ENCODE assay signal across 8 mouse cellular contexts in genomic region chrX:105104175-105104574, GRCm38 (mm10). TPM values are rescaled to one million over a fixed set of nuclear protein-coding genes. Genes with fewer than 3 reads are reported as not detected.
DNase-seq lines count a peak whose midpoint lies in the region; ATAC-seq and TF ChIP-seq lines count a peak whose summit lies in the region.

No protein-coding gene starts in this region.

- peak; percentile 89 for ATAC-seq in frontal cortex, adult (ENCODE audit: low TSS enrichment)
- no peak for ATAC-seq in lung, embryonic 14.5 days (ENCODE audit: insufficient read depth)

- peak; percentile 56 for TF ChIP-seq CTCF in lung, embryonic 14.5 days (IDR thresholded peaks at IDR 0.05; ENCODE audit: low read depth)
- TF ChIP-seq CTCF in lung, adult 2 months (IDR thresholded peaks at IDR 0.05; ENCODE audit: insufficient read depth, low read length) = no peak

- no peaks in the 10 kb centered on the region for H3K36me3 ChIP-seq in lung, embryonic 14.5 days (ENCODE audit: insufficient read depth)

- H3K27ac ChIP-seq in lung, embryonic 14.5 days (ENCODE audit: low read depth) = no peak overlapping the region

- no peak overlapping the region for H3K4me3 ChIP-seq in lung, embryonic 14.5 days (ENCODE audit: low read depth, low read length)
- H3K4me3 ChIP-seq in lung, adult 2 months (replicated peaks; ENCODE audit: extremely low read depth, low read depth, low read length) = no peak overlapping the region

- H3K9me3 ChIP-seq in lung, embryonic 14.5 days (ENCODE audit: low read depth, low read length) = no peaks in the 10 kb centered on the region

- TF ChIP-seq POLR2A in lung, adult 2 months (IDR thresholded peaks at IDR 0.05; ENCODE audit: borderline replicate concordance, extremely low read depth, low read depth, low read length) = no peak

- 43% methylated on average over 5 of the region's 5 CpGs for WGBS in lung, embryonic 14.5 days
- 49% methylated on average over 5 of the region's 5 CpGs for WGBS in lung, adult 2 months

- no peaks in the 10 kb centered on the region for H3K27me3 ChIP-seq in lung, embryonic 14.5 days (ENCODE audit: insufficient read depth, low read length)

- no peaks in the 10 kb centered on the region for H3K4me1 ChIP-seq in lung, embryonic 14.5 days (ENCODE audit: insufficient read depth)
- no peaks in the 10 kb centered on the region for H3K4me1 ChIP-seq in lung, adult 2 months (ENCODE audit: control insufficient read depth, insufficient read depth, low read length)

- DNase-seq in frontal cortex, postnatal 25 days (ENCODE audit: low spot score in 2 of 2) = no peak
- peak; percentile 66 for DNase-seq in lung, embryonic 14.5 days
- DNase-seq in lung, adult 2 months = no peak
- peak; percentile 51 for DNase-seq in R1 (ENCODE audit: low read depth, low spot score)
- DNase-seq in induced T-regulatory cell, adult 2 months (ENCODE audit: low read depth) = peak; percentile 65
- no peak for DNase-seq in spleen, postnatal 36 days (ENCODE audit: low spot score in 2 of 2)
- no peak for DNase-seq in right cerebral cortex, adult 18-20 months

- no peak overlapping the region for H3K9ac ChIP-seq in lung, embryonic 14.5 days

- no peak overlapping the region for H3K4me2 ChIP-seq in lung, embryonic 14.5 days

RNA-seq across cellular contexts. Expression of gene Magee1, which starts 16.0 kb away (rescaled TPM):
- 11.2 and 11.7 TPM in 2 replicates for polyA plus RNA-seq in lung, embryonic 14.5 days (2014; fragmentation: Nextera tagmentation; extraction: Ambion mirVana)
- polyA plus RNA-seq in lung, adult 2 months (2012; rRNA removed) = 7.9 and 8.5 TPM in 2 replicates

RNA-seq across cellular contexts. Expression of gene Pbdc1, which starts 24.6 kb away (rescaled TPM):
- polyA plus RNA-seq in lung, embryonic 14.5 days (2014; fragmentation: Nextera tagmentation; extraction: Ambion mirVana) = 57.4 and 85.9 TPM in 2 replicates
- polyA plus RNA-seq in lung, adult 2 months (2012; rRNA removed) = 4.9 and 5.4 TPM in 2 replicates

Comparison
In these comparisons a context has a peak if more than half of its experiments do, and no peak if none do; other contexts are left out.
1. DNase-seq: peak in lung, embryonic 14.5 days (single experiment), R1 (single experiment) and induced T-regulatory cell, adult 2 months (single experiment); none in frontal cortex, postnatal 25 days (0 of 2), lung, adult 2 months (single experiment), spleen, postnatal 36 days (0 of 2) and right cerebral cortex, adult 18-20 months (single experiment).